Mouse (Mus musculus): ENCODE results near the gene Riok2. TPM values are rescaled to one million over a fixed set of nuclear protein-coding genes. Genes with fewer than 3 reads are reported as not detected.
A peak's percentile ranks its signal among the peaks of the same experiment; 100 is the strongest.

Gene Riok2
- polyA plus RNA-seq, 1 experiment from 2014 or later = 33.4 TPM

DNA sequence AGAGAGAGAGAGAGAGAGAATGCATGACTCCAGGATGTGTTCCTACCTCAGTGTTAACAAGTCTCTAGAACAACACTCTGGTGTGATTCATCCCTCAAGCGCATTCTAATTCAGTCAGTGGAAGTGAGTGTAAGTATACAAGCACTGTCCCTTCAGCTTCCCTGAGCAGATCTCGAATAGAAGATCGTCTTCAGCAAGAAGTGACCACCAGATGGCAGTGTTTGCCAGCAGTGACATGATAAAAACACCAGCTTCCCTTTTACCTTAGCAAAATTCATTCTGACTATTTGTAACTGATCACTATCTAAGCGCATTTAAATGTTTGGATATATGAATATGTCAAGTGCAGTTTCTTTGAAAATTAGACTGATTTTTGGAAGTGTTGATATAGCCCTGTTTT is 20.2 kb downstream of the Riok2 start:
- Histone ChIP-seq H3K27ac (no peak overlapping the region), H3K36me3 (replicated peaks) (peaks cover 62% of the 10 kb centered on the region), H3K27me3 (ENCODE audit: poor library complexity, severe bottlenecking) (no peaks in the 10 kb centered on the region), H3K4me3 (no peak overlapping the region), H3K9me3 (no peaks in the 10 kb centered on the region), H3K4me1 (peaks cover 22% of the 10 kb centered on the region)
- peak; percentile 72 for DNase-seq (ENCODE audit: extremely low spot score, low spot score)
- 44% methylated on average over 4 of the region's 4 CpGs for WGBS

DNA sequence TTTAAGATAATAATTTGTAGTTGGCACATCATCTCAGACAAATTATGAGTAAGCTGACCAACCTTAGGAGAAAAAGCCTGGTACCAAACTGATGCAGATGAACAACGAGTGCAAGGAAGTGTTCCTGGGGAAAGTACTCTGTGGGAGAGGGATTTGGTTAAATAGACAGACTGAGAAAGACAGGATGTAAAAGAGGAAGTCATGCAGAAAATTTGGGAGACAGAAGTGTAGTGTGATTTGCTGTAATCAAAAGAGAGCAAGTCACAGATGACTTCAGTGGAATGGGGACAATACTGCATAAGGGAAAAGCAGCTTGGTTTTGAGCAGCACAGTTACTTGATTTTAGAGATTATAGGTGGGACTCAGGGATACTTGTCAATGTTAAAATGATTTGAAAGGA is 22.8 kb downstream of the Riok2 start:
- Histone ChIP-seq H3K36me3 (replicated peaks) (peaks cover 39% of the 10 kb centered on the region), H3K9me3 (no peaks in the 10 kb centered on the region), H3K27me3 (ENCODE audit: poor library complexity, severe bottlenecking) (no peaks in the 10 kb centered on the region), H3K4me1 (peaks cover 27% of the 10 kb centered on the region), H3K4me3 (no peak overlapping the region), H3K27ac (peak overlapping the region; percentile 49; the same call in 1 of the 2 replicates)
- DNase-seq (ENCODE audit: extremely low spot score, low spot score) = no peak
- WGBS = 21% methylated on average over 1 of the region's 1 CpGs

- DNase-seq (ENCODE audit: extremely low spot score, low spot score) = no peak
- WGBS = 77% methylated on average over 2 of the region's 2 CpGs
- Histone ChIP-seq H3K4me1 (peaks cover 40% of the 10 kb centered on the region), H3K27ac (0 out of 2 replicates have a peak overlapping the region, but pooled peaks have one; percentile 5), H3K36me3 (replicated peaks) (peaks cover 24% of the 10 kb centered on the region), H3K9me3 (no peaks in the 10 kb centered on the region), H3K27me3 (ENCODE audit: poor library complexity, severe bottlenecking) (no peaks in the 10 kb centered on the region), H3K4me3 (no peak overlapping the region)
Observed at GRCm38 (mm10) chr17:17398664-17399063, 24.6 kb downstream of the Riok2 start.

- H3K27ac ChIP-seq = peak within 1 kb of the TSS; percentile 85
- 27% methylated on average over 6 of the region's 6 CpGs for WGBS
Observed at GRCm38 (mm10) chr17:17402222-17403004, 28.3 kb downstream of the Riok2 start, which contains the start of gene Lix1. Gene Lix1, plus strand, starts transcription at chr17:17402672.

GRCm38 (mm10) chr17:17403038-17403437 is 28.9 kb downstream of the Riok2 start:
- no peaks in the 10 kb centered on the region for H3K9me3 ChIP-seq
- H3K36me3 ChIP-seq (replicated peaks) = peaks cover 11% of the 10 kb centered on the region
- H3K27me3 ChIP-seq (ENCODE audit: poor library complexity, severe bottlenecking) = no peaks in the 10 kb centered on the region
- peak overlapping the region; percentile 85 for H3K27ac ChIP-seq
- peak overlapping the region; percentile 57 for H3K4me3 ChIP-seq
- no peak for DNase-seq (ENCODE audit: extremely low spot score, low spot score)
- peaks cover 65% of the 10 kb centered on the region for H3K4me1 ChIP-seq
- 20% methylated on average over 5 of the region's 5 CpGs for WGBS

More at GRCm38 (mm10) chr17:17402222-17403004, 28.3 kb downstream of the Riok2 start, which contains the start of gene Lix1:
- peak; percentile 82 for DNase-seq (ENCODE audit: extremely low spot score, low spot score)
- Histone ChIP-seq H3K27me3 (ENCODE audit: poor library complexity, severe bottlenecking) (no peaks in the 10 kb centered on the region), H3K9me3 (no peaks in the 10 kb centered on the region), H3K36me3 (replicated peaks) (peaks cover 11% of the 10 kb centered on the region), H3K4me3 (peak within 1 kb of the TSS; percentile 57), H3K4me1 (peaks cover 64% of the 10 kb centered on the region)

DNA sequence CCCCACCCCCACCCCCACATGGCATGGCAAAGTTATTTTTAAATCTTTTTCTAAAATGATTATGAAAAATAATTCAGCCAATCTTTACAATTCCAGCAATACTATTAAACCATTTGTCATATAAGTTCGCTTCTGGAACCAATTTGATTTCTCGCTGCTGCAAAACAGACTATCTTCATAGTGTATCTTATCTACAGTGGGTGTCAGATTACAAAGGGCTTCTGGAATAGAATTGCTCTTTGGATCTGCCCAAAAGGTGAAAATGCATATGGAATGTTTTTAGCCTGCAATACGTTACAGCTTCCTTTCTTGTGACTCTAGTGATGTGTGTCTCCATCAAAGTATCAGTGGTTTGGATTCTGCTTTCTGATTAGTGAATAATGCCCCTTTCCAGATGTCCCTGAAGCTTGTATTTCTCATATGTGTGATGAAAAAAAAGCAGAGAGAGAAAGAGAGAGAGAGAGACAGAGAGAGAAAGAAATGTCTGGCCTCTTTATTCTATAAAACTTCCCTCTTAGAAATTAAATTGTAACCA is 29.5 kb downstream of the Riok2 start:
- Histone ChIP-seq H3K27ac (peak overlapping the region; percentile 85), H3K4me3 (peak overlapping the region; percentile 57), H3K9me3 (no peaks in the 10 kb centered on the region), H3K4me1 (peaks cover 67% of the 10 kb centered on the region), H3K36me3 (replicated peaks) (peaks cover 11% of the 10 kb centered on the region), H3K27me3 (ENCODE audit: poor library complexity, severe bottlenecking) (no peaks in the 10 kb centered on the region)
- no peak for DNase-seq (ENCODE audit: extremely low spot score, low spot score)
- 23% methylated on average over 3 of the region's 3 CpGs for WGBS

GRCm38 (mm10) chr17:17404811-17405544 is 30.9 kb downstream of the Riok2 start:
- H3K4me1 ChIP-seq = peaks cover 80% of the 10 kb centered on the region
- H3K4me3 ChIP-seq = peak overlapping the region; percentile 57
- 37% methylated on average over 8 of the region's 8 CpGs for WGBS
- H3K27ac ChIP-seq = peak overlapping the region; percentile 85
- no peaks in the 10 kb centered on the region for H3K27me3 ChIP-seq (ENCODE audit: poor library complexity, severe bottlenecking)
- H3K36me3 ChIP-seq (replicated peaks) = peaks cover 11% of the 10 kb centered on the region
- H3K9me3 ChIP-seq = no peaks in the 10 kb centered on the region
- DNase-seq (ENCODE audit: extremely low spot score, low spot score) = no peak

DNA sequence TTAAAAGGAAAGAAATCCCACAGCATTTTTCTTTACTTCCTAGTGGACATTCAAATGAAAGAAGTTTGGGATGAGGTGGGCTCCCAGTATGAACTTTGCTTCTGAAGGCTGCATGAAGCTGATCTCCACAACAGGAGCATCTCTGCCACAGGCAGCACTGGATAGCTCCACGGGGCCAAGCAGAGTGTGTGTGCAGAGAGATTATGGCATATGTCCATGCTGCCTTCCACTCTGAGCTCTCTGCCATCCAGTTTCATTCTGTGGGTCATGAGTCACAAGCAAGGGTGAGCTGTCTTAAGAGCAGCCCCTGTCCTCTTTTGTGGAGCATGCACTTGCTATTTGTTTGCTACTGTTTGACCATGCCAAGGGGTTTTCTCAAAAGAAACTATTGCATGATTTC is 31.5 kb downstream of the Riok2 start:
- peak overlapping the region; percentile 57; the same call in 1 of the 2 replicates for H3K4me3 ChIP-seq
- H3K27me3 ChIP-seq (ENCODE audit: poor library complexity, severe bottlenecking) = no peaks in the 10 kb centered on the region
- no peaks in the 10 kb centered on the region for H3K9me3 ChIP-seq
- WGBS = 46% methylated on average over 1 of the region's 1 CpGs
- DNase-seq (ENCODE audit: extremely low spot score, low spot score) = no peak
- peaks cover 11% of the 10 kb centered on the region for H3K36me3 ChIP-seq (replicated peaks)
- H3K4me1 ChIP-seq = peaks cover 86% of the 10 kb centered on the region
- H3K27ac ChIP-seq = peak overlapping the region; percentile 85; the same call in 1 of the 2 replicates

GRCm38 (mm10) chr17:17408137-17408536 is 34.0 kb downstream of the Riok2 start:
- no peaks in the 10 kb centered on the region; the same call in 1 of the 2 replicates for H3K9me3 ChIP-seq
- no peak for DNase-seq (ENCODE audit: extremely low spot score, low spot score)
- WGBS = 34% methylated on average over 6 of the region's 6 CpGs
- H3K4me3 ChIP-seq = peak overlapping the region; percentile 5; the same call in 1 of the 2 replicates
- peaks cover 17% of the 10 kb centered on the region for H3K36me3 ChIP-seq (replicated peaks)
- peaks cover 86% of the 10 kb centered on the region for H3K4me1 ChIP-seq
- peak overlapping the region; percentile 77 for H3K27ac ChIP-seq
- H3K27me3 ChIP-seq (ENCODE audit: poor library complexity, severe bottlenecking) = no peaks in the 10 kb centered on the region

DNA sequence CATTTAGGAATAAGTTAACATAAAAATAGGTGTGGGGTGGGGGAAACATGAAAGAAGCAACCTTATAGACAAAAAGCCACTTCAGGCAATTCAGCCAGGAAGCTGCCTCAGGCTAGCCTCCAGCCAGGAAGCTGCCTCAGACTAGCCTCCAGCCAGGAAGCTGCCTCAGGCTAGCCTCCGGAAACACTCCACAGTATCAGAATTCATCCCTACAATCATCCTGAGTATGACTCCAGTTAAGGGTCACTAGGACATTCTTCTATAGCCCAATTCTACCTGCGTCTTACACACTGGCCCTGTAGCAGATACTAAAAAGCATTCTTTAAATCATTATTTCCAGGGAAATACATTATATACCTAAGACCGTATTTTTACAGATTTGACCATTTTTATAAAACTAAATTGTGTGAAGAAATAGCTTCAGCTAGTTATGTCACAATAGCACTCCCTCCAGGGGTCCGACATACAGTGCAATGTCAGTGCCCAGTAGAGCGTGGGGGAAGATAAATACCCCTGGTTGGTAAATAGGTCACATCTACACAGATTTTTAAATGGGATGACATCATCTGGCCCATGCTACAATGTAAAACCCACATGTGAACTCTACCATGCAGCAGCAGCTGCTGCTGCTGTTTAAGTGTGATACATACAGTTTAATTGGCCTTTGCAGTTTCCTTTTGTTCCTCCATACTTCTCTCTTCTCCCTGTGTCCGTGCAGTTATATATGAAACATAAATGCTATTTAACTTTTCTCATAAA is 34.8 kb downstream of the Riok2 start:
- Histone ChIP-seq H3K27ac (peak overlapping the region; percentile 77), H3K4me3 (peak overlapping the region; percentile 14; the same call in 1 of the 2 replicates), H3K27me3 (ENCODE audit: poor library complexity, severe bottlenecking) (no peaks in the 10 kb centered on the region), H3K9me3 (peaks cover 3% of the 10 kb centered on the region; the same call in 1 of the 2 replicates), H3K36me3 (replicated peaks) (peaks cover 22% of the 10 kb centered on the region), H3K4me1 (peaks cover 80% of the 10 kb centered on the region)
- WGBS = 45% methylated on average over 6 of the region's 6 CpGs
- no peak for DNase-seq (ENCODE audit: extremely low spot score, low spot score)

DNA sequence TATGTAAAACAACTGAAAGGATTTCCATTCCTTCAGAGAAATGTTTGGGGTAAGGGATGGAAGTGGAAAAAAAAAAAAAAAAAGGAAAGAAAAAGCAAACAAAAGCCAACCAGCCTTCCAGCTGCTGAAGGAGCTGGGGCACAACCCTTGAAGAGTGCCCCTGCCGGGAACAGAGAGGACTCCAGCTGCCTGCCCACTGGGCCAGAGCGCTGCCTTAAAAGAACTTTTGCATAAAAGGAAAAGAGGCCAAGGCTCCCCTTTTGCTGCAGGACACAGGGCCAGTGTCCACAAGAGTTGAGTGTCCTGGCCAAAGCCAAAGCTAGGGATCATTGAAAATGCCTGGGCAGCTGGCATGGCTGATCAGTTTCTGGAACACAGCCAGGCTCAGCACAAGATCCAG is 35.5 kb downstream of the Riok2 start:
- Histone ChIP-seq H3K9me3 (peaks cover 6% of the 10 kb centered on the region; the same call in 1 of the 2 replicates), H3K36me3 (replicated peaks) (peaks cover 26% of the 10 kb centered on the region), H3K27me3 (ENCODE audit: poor library complexity, severe bottlenecking) (no peaks in the 10 kb centered on the region), H3K4me1 (peaks cover 73% of the 10 kb centered on the region), H3K4me3 (peak overlapping the region; percentile 11; the same call in 1 of the 2 replicates), H3K27ac (peak overlapping the region; percentile 77)
- WGBS = 6% methylated on average over 2 of the region's 2 CpGs
- DNase-seq (ENCODE audit: extremely low spot score, low spot score) = peak; percentile 52

GRCm38 (mm10) chr17:17411443-17411842 is 37.3 kb downstream of the Riok2 start:
- 60% methylated on average over 2 of the region's 2 CpGs for WGBS
- H3K4me1 ChIP-seq = peaks cover 54% of the 10 kb centered on the region
- H3K9me3 ChIP-seq = peaks cover 6% of the 10 kb centered on the region; the same call in 1 of the 2 replicates
- H3K36me3 ChIP-seq (replicated peaks) = peaks cover 28% of the 10 kb centered on the region
- no peaks in the 10 kb centered on the region for H3K27me3 ChIP-seq (ENCODE audit: poor library complexity, severe bottlenecking)
- no peak overlapping the region for H3K27ac ChIP-seq
- DNase-seq (ENCODE audit: extremely low spot score, low spot score) = no peak
- H3K4me3 ChIP-seq = no peak overlapping the region

Data from forebrain, embryonic 10.5 days (tissue).